Mouse (Mus musculus) lung, adult 2 months (tissue): Measurements from ENCODE around the gene Cldn20.

Experiments
- CTCF ChIP-seq: fragments of 200-500 bp; IDR thresholded peaks from 2 replicates; pipeline ENCODE4 v1.5.1; 2011; ENCODE audit warnings: mild to moderate bottlenecking, low read length, control low read depth; ENCODE audit not compliant: insufficient read depth
- POLR2A ChIP-seq: fragments of 200-500 bp; IDR thresholded peaks from 2 replicates; pipeline ENCODE4 v1.6.1; 2011; ENCODE audit warnings: low read depth, mild to moderate bottlenecking, control low read depth, low read length, borderline replicate concordance; ENCODE audit errors: extremely low read depth

GRCm38 (mm10) chr17:3500076-3500475 lies 32.3 kb upstream of the Cldn20 start:
- TF ChIP-seq POLR2A (no peak), CTCF (no peak)
